Mouse (Mus musculus) thymus, adult 2 months (tissue): ENCODE results near the gene Acap1. TPM values are rescaled to one million over a fixed set of nuclear protein-coding genes. Genes with fewer than 3 reads are reported as not detected.

ENCODE experiments used
- DNase-seq: peaks from one replicate; pipeline ENCODE4 v3.0.0; 2021
- H3K27ac ChIP-seq: fragments of 200-500 bp; 2 replicates; pipeline ENCODE4 v1.5.1; 2012; ENCODE audit warnings: low read length, control low read depth; ENCODE audit not compliant: control insufficient read depth, insufficient read depth
- H3K27me3 ChIP-seq: fragments of 200-500 bp; 2 replicates; pipeline ENCODE4 v1.6.1; 2012; ENCODE audit warnings: mild to moderate bottlenecking, low read length, moderate library complexity, mixed read lengths; ENCODE audit not compliant: control insufficient read depth, insufficient read depth
- H3K36me3 ChIP-seq: fragments of 200-500 bp; 2 replicates; pipeline ENCODE4 v1.6.1; 2012; ENCODE audit warnings: mild to moderate bottlenecking, low read length, moderate library complexity; ENCODE audit not compliant: control insufficient read depth, insufficient read depth
- H3K4me1 ChIP-seq: fragments of 200-500 bp; replicated peaks from 2 replicates; pipeline ENCODE4 v1.6.1; 2012; ENCODE audit warnings: low read length; ENCODE audit not compliant: control insufficient read depth, insufficient read depth
- H3K4me3 ChIP-seq: fragments of 200-500 bp; 2 replicates; pipeline ENCODE4 v1.5.1; 2012; ENCODE audit warnings: mild to moderate bottlenecking, low read length, control low read depth, moderate library complexity; ENCODE audit not compliant: control insufficient read depth, insufficient read depth
- CTCF ChIP-seq: fragments of 200-500 bp; IDR thresholded peaks from 2 replicates; pipeline ENCODE4 v1.5.1; 2012; ENCODE audit warnings: mild to moderate bottlenecking, control low read depth, low read length, moderate library complexity, borderline replicate concordance; ENCODE audit not compliant: control insufficient read depth, poor library complexity, insufficient read depth; ENCODE audit errors: extremely low read depth
- POLR2A ChIP-seq: fragments of 200-500 bp; IDR thresholded peaks from 2 replicates; pipeline ENCODE4 v1.6.1; 2012; ENCODE audit warnings: mild to moderate bottlenecking, low read length, control low read depth, moderate library complexity; ENCODE audit not compliant: control insufficient read depth, poor library complexity, insufficient read depth; ENCODE audit errors: extremely low read depth
- WGBS: fragments of 180-500 bp; shearing (Covaris S2); methylation state at CpG from one replicate; pipeline ENCODE4 v1.1.7; 2018; 5-methylcytosine and 5-hydroxymethylcytosine counted together
- polyA plus RNA-seq: library from polyadenylated mRNA; depleted of rRNA; stranded (reverse); fragments of >200 nt; gene quantifications from 2 replicates; pipeline ENCODE4 v1.2.3, GENCODE M21; 2012; rRNA removed

Gene Acap1
- 405 and 462 TPM in 2 replicates for polyA plus RNA-seq

DNA sequence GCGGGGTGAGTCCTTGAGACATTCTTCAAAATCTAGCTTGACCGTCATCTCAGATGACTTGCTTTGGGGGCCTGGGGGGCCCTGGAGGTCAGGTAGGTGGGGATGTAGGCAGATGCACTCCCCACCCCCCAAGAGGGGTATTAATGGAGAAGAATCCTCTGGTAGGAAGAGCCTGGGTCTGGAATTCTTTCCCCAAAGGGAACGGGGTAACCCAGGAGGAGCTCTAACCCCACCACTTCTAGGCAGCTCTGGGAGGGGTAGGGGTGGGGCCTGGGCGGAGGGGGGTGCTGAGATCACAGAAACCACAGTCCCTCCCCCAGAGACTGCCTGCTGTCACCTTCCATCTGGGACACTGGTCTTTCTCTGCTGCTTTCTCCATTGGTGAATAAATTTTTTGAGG lies at the start of gene Acap1:
Gene Acap1, minus strand, starts transcription at position 249 of the 400 bp plus-strand sequence.
- Histone ChIP-seq H3K4me1 (peaks cover 38% of the 10 kb centered on the region), H3K4me3 (peak within 1 kb of the TSS; percentile 69), H3K36me3 (peaks cover 7% of the 10 kb centered on the region), H3K27ac (peak within 1 kb of the TSS; percentile 100), H3K27me3 (no peaks in the 10 kb centered on the region)
- DNase-seq, result peak; percentile 75
- WGBS, result 1% methylated on average over 4 of the region's 4 CpGs
- TF ChIP-seq CTCF (no peak), POLR2A (peak; percentile 69)

GRCm38 (mm10) chr11:69940962-69941361 lies 45.6 kb upstream of the Acap1 start:
- TF ChIP-seq CTCF, result no peak
- 94% methylated on average over 4 of the region's 4 CpGs for WGBS
- H3K36me3 ChIP-seq, result no peaks in the 10 kb centered on the region
- no peaks in the 10 kb centered on the region for H3K27me3 ChIP-seq
- no peak overlapping the region for H3K27ac ChIP-seq
- no peak overlapping the region for H3K4me3 ChIP-seq
- peaks cover 11% of the 10 kb centered on the region for H3K4me1 ChIP-seq
- no peak for DNase-seq

DNA sequence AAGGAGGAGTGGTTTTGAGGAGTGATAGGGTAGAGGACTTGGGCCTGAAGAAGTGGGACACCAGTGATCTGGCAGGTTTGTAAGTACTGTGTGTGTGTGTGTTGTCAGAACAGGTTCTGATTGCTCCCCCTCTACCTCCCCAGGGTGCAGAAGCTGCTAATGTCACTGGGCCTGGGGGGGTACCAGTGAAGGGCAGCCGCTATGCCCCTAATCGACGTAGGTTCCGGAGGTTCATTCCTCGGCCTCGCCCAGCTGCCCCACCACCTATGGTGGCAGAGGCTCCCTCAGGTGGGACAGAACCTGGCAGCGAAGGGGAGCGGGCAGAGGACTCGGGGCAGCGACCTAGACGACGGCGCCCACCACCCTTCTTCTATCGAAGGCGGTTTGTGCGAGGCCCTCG lies 44.4 kb upstream of the Acap1 start:
- Histone ChIP-seq H3K4me1 (peaks cover 19% of the 10 kb centered on the region), H3K4me3 (no peak overlapping the region), H3K27me3 (no peaks in the 10 kb centered on the region), H3K36me3 (no peaks in the 10 kb centered on the region), H3K27ac (no peak overlapping the region)
- 94% methylated on average over 17 of the region's 17 CpGs for WGBS
- TF ChIP-seq POLR2A, result no peak
- no peak for TF ChIP-seq CTCF
- DNase-seq, result no peak

DNA sequence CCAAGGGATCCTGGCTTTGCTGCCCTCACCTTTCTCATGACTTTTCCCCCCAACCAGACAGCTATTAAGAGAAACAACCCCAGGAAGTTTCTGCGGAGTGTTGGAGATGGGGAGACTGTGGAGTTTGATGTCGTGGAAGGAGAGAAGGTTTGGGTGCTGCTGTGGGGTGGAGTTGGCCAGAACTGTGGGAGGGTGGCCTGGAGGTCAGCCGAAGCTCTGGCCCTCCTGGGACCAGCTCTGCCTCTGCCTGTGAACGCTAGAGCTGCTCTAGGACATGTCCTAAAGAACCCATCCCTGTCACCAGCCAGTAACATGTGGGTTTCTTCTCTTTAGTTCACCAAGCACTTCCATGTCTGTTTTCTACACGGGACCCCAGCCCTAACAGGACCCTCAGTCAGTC lies 43.8 kb upstream of the Acap1 start:
- H3K4me3 ChIP-seq, result no peak overlapping the region
- peaks cover 21% of the 10 kb centered on the region for H3K4me1 ChIP-seq
- H3K36me3 ChIP-seq, result no peaks in the 10 kb centered on the region
- TF ChIP-seq POLR2A (no peak), CTCF (no peak)
- no peak for DNase-seq
- WGBS, result 87% methylated on average over 5 of the region's 5 CpGs
- no peak overlapping the region for H3K27ac ChIP-seq
- H3K27me3 ChIP-seq, result no peaks in the 10 kb centered on the region

DNA sequence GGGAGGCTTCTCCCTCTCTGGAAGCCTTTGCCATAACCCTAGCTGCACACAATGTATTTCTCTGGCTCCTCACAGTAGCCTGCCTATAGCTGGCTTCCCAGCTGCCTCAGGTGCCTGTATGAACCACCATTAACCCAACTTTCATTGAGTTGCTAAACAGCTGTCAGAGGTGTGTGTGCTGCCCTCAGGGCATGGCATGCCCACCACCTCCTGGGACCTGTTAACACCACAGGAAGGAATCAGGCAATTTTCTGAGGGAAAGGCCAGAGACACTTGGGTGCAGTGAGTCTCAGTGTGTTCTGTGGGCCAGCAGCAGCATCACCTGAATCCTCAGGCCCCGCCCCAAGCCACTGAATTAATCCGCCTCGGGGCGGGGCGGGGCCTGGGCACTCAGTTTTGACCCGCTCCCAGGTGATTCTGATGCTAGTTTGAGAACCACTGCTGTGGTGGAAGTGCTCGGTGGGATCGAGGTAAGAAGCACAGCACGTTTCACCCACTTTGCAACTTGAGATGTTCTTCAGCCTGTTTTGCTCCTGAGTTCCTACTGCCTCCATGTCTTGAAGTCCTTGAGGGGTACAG lies 43.2 kb upstream of the Acap1 start:
- Histone ChIP-seq H3K27me3 (no peaks in the 10 kb centered on the region), H3K4me1 (peaks cover 24% of the 10 kb centered on the region), H3K36me3 (no peaks in the 10 kb centered on the region), H3K4me3 (no peak overlapping the region), H3K27ac (no peak overlapping the region)
- no peak for TF ChIP-seq CTCF
- TF ChIP-seq POLR2A, result no peak
- 86% methylated on average over 9 of the region's 9 CpGs for WGBS
- DNase-seq, result no peak

GRCm38 (mm10) chr11:69937834-69938233 lies 42.5 kb upstream of the Acap1 start:
- Histone ChIP-seq H3K4me3 (no peak overlapping the region), H3K4me1 (peaks cover 24% of the 10 kb centered on the region), H3K27me3 (no peaks in the 10 kb centered on the region), H3K27ac (no peak overlapping the region), H3K36me3 (no peaks in the 10 kb centered on the region)
- TF ChIP-seq POLR2A, result no peak
- no peak for TF ChIP-seq CTCF
- WGBS, result 88% methylated on average over 5 of the region's 5 CpGs
- no peak for DNase-seq

DNA sequence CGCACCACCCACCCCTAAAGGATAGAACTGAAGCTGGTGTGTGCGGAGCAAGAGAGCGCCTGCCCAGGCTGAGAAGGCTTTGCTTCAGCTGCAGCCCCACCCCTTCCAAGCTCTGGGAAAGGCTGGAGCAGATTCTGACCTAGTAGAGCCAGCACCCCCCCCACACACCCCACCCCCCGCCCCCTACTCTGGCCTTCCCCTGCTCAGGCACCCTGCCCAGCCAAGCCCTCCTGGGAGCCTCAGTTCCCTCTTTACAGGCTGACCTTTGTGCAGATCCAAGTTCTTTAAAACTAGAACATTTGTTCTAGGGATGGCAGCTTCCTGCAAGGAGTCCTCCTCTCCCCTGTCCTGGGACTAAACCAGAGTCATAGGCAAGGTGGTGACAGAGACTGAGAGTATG lies 42.0 kb upstream of the Acap1 start:
- H3K36me3 ChIP-seq, result no peaks in the 10 kb centered on the region
- no peak overlapping the region for H3K27ac ChIP-seq
- H3K27me3 ChIP-seq, result no peaks in the 10 kb centered on the region
- 65% methylated on average over 4 of the region's 4 CpGs for WGBS
- no peak for DNase-seq
- peaks cover 27% of the 10 kb centered on the region for H3K4me1 ChIP-seq
- TF ChIP-seq CTCF (no peak), POLR2A (no peak)
- no peak overlapping the region for H3K4me3 ChIP-seq
